Mouse (Mus musculus) hindbrain, embryonic 13.5 days (tissue): ENCODE data around the gene Ccdc171. TPM values are rescaled to one million over a fixed set of nuclear protein-coding genes. Genes with fewer than 3 reads are reported as not detected.

Source experiments
- ATAC-seq: fragments of 200-750 bp; cut with Nextera tagmentation; 2 replicates; pipeline ENCODE4 v1.8.0; 2017; ENCODE audit warnings: moderate TSS enrichment; ENCODE audit not compliant: low FRiP score
- H3K27ac ChIP-seq: fragments of 300-500 bp; sonication (generic); 2 replicates; pipeline ENCODE4 v1.5.1; 2015; ENCODE audit warnings: inconsistent platforms, mild to moderate bottlenecking, moderate library complexity
- H3K27me3 ChIP-seq: fragments of 300-500 bp; sonication (generic); 2 replicates; pipeline ENCODE4 v1.6.1; 2015; ENCODE audit warnings: mild to moderate bottlenecking, inconsistent platforms
- H3K36me3 ChIP-seq: fragments of 300-500 bp; sonication (generic); 2 replicates; pipeline ENCODE4 v1.6.1; 2015; ENCODE audit warnings: mild to moderate bottlenecking, inconsistent platforms
- H3K4me1 ChIP-seq: fragments of 300-500 bp; sonication (generic); replicated peaks from 2 replicates; pipeline ENCODE4 v1.6.1; 2015; ENCODE audit warnings: inconsistent platforms
- H3K4me2 ChIP-seq: fragments of 300-500 bp; sonication (generic); 2 replicates; pipeline ENCODE4 v1.6.1; 2015; ENCODE audit warnings: inconsistent platforms, mild to moderate bottlenecking, moderate library complexity
- H3K4me3 ChIP-seq: fragments of 300-500 bp; sonication (generic); 2 replicates; pipeline ENCODE4 v1.5.1; 2015; ENCODE audit warnings: mild to moderate bottlenecking, inconsistent platforms
- H3K9ac ChIP-seq: fragments of 300-500 bp; sonication (generic); 2 replicates; pipeline ENCODE4 v1.6.1; 2015; ENCODE audit warnings: mild to moderate bottlenecking, inconsistent platforms
- H3K9me3 ChIP-seq: fragments of 300-500 bp; sonication (generic); 2 replicates; pipeline ENCODE4 v1.6.1; 2016; ENCODE audit warnings: inconsistent platforms
- WGBS: fragments of 180-500 bp; shearing (Covaris S2); methylation state at CpG from one replicate; pipeline ENCODE4 v1.1.7; 2015; 5-methylcytosine and 5-hydroxymethylcytosine counted together
- polyA plus RNA-seq: library from polyadenylated mRNA; unstranded; fragments of >200 nt; fragmentation: Nextera tagmentation; extraction: Ambion mirVana; gene quantifications from 2 replicates; pipeline ENCODE4 v1.2.1, GENCODE M21; 2015

Gene Ccdc171
- polyA plus RNA-seq, 1 experiment from 2014 or later = 5.0 TPM

DNA sequence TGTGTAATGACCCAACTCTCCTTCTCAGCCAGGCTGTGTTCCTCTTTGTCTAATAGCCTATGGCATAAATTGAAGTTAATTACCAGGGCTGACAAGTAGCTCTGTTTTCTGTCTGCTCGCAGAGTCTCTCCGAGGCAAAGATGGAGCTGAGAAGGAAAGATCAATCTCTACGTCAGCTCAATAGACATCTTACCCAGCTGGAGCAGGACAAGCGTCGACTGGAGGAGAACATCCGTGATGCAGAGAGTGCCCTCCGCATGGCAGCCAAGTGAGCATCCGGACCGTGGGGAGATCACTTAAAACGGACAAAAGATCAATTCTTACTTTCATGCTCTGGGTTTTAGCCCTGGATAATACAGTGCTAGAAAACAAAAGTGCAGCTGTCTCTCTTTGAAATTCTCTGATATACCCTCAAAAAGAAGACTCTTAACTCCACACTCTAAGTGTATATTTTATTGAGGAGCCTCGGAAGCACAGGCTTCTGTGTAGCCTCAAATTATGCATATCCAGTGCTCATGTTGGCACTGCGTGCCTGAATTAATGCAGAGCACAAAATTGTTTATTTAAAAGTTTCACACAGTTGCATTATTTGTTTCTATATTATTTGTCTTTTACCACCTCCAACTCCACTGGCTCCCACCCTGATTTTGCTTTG is 217.6 kb downstream of the Ccdc171 start:
- peak overlapping the region; percentile 40; the same call in 1 of the 2 replicates for H3K9ac ChIP-seq
- H3K4me1 ChIP-seq = peaks cover 6% of the 10 kb centered on the region
- WGBS = 25% methylated on average over 12 of the region's 12 CpGs
- ATAC-seq = peak; percentile 65; the same call in 1 of the 2 replicates
- H3K9me3 ChIP-seq = no peaks in the 10 kb centered on the region
- H3K4me2 ChIP-seq = peak overlapping the region; percentile 48
- H3K27me3 ChIP-seq = no peaks in the 10 kb centered on the region
- H3K27ac ChIP-seq = peak overlapping the region; percentile 58; the same call in 1 of the 2 replicates
- no peaks in the 10 kb centered on the region for H3K36me3 ChIP-seq
- H3K4me3 ChIP-seq = peak overlapping the region; percentile 14; the same call in 1 of the 2 replicates

DNA sequence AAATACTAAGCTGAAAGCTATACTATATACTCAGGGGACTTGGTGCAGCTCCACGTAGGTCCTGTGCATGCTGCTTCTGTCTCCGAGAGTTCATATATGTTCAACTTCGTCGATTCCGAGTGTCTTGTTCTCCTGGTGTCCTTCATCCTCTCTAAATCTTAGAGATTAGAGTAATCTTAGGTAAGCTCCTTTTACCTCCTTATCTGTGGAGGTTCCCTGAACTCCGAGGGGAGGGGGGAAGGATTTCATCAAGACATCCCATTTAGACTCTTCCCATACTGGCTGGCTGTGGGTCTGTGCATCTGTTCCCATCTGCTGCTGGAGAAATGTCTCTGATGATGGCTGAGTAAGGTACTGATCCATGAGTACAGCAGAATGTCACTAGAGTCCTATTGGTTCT is 249.8 kb downstream of the Ccdc171 start:
- H3K27me3 ChIP-seq = no peaks in the 10 kb centered on the region
- WGBS = 87% methylated on average over 6 of the region's 6 CpGs
- H3K4me2 ChIP-seq = no peak overlapping the region
- peaks cover 11% of the 10 kb centered on the region; the same call in 1 of the 2 replicates for H3K9me3 ChIP-seq
- ATAC-seq = no peak
- no peak overlapping the region for H3K27ac ChIP-seq
- H3K9ac ChIP-seq = no peak overlapping the region
- no peak overlapping the region for H3K4me3 ChIP-seq
- peaks cover 5% of the 10 kb centered on the region; the same call in 1 of the 2 replicates for H3K36me3 ChIP-seq
- H3K4me1 ChIP-seq = no peaks in the 10 kb centered on the region

DNA sequence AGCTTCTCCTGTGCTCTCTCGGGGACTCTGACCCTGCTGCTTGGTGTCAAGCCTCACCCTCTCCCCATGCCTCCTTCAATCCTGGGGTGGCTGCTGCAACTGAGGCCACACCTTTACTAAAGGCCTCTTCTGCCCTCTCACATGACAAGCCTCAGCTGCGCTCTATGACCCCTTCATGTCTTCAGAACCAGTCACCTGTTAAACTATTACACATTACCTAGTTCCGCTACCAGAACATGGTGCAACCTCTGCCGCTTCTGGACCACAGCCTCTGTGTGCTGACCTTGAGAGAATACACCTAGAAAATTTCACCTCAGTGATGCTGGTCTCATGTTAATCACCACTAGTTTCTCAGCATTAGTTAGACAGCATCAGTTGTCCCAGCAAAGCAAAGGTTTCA is 254.7 kb downstream of the Ccdc171 start:
- WGBS = 98% methylated on average over 4 of the region's 4 CpGs
- Histone ChIP-seq H3K4me3 (no peak overlapping the region), H3K9me3 (peaks cover 11% of the 10 kb centered on the region; the same call in 1 of the 2 replicates), H3K4me2 (no peak overlapping the region), H3K36me3 (peaks cover 5% of the 10 kb centered on the region; the same call in 1 of the 2 replicates), H3K27ac (no peak overlapping the region), H3K27me3 (no peaks in the 10 kb centered on the region), H3K4me1 (no peaks in the 10 kb centered on the region), H3K9ac (no peak overlapping the region)
- no peak for ATAC-seq

DNA sequence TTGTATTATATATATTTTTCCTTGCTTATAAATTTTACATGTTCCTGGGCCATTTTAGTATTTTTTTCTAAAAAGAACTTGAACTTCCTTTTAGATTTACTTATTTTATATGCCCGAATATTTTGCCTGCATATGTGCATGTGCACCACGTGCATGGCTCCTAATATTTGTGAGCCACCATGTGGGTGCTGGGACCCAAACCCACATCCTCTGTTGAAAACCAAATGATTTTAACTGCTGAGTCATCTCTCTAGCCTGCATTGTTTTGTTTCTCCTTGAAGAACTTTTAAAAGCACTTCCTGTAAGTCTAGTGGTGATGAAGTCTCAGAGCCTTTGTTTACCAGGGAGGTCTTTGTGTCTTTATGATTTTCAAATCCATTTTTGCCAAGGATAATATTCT is 259.8 kb downstream of the Ccdc171 start:
- H3K27ac ChIP-seq = no peak overlapping the region
- 94% methylated on average over 2 of the region's 2 CpGs for WGBS
- H3K36me3 ChIP-seq = no peaks in the 10 kb centered on the region

DNA sequence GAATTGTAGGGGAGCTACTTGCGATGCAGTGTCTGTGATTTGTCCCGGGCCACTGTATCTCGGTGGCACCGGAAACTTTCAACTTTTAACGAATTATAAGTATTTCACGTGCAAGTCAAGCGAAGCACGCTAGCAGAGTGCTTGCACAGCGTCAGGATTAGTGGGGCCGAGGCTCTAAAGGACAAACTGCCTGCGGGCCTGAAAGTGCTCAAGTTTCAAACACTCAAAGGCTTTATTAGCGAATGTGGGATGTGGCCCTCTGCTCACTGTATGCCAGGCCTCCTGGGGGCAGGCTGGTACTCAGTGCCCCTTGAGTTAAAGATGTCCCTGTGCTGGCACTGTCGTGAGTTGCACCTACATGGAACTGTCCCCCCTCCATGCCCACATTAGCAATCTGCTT is 266.5 kb downstream of the Ccdc171 start:
- Histone ChIP-seq H3K4me3 (no peak overlapping the region), H3K27me3 (no peaks in the 10 kb centered on the region), H3K9ac (no peak overlapping the region), H3K9me3 (no peaks in the 10 kb centered on the region), H3K36me3 (no peaks in the 10 kb centered on the region), H3K4me2 (no peak overlapping the region), H3K27ac (no peak overlapping the region), H3K4me1 (peaks cover 8% of the 10 kb centered on the region)
- ATAC-seq = no peak
- WGBS = 34% methylated on average over 13 of the region's 13 CpGs

More for the DNA sequence above, 259.8 kb downstream of the Ccdc171 start:
- no peak for ATAC-seq
- H3K4me2 ChIP-seq = no peak overlapping the region
- H3K9ac ChIP-seq = no peak overlapping the region
- H3K4me3 ChIP-seq = no peak overlapping the region
- no peaks in the 10 kb centered on the region for H3K4me1 ChIP-seq
- H3K27me3 ChIP-seq = no peaks in the 10 kb centered on the region
- peaks cover under 1% of the 10 kb centered on the region; the same call in 1 of the 2 replicates for H3K9me3 ChIP-seq

DNA sequence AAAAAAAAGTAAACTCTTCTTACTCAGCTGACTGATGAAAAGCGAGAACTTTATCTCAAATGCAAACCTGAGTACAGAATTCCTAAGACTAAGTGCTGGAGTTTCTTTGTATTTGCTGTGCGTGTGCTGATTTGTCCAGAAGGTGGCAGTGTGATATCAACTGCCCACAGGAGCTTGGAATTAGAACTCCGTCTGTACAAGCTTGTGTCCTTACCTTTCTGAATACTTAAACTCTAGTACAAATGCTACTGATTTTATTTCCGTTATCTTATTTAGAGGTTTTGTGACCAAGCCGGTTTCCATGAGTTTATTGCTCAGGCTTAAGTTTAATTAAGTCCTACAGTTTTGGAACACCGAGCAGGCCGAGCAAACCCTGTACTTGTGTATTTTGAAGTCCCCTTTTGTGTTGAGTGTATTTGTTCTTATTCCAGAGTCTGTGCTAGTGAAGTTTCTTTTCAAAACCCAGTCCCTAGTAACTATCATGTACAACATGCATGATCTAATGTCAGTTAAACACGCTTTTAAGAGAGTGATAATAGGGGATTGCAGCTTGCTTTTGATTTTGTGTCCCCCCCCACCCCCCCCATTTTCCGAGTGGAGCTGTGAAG is 269.1 kb downstream of the Ccdc171 start:
- Histone ChIP-seq H3K9me3 (no peaks in the 10 kb centered on the region), H3K4me3 (no peak overlapping the region), H3K36me3 (no peaks in the 10 kb centered on the region), H3K27ac (0 out of 2 replicates have a peak overlapping the region, but pooled peaks have one; percentile 12), H3K4me2 (peak overlapping the region; percentile 33), H3K27me3 (no peaks in the 10 kb centered on the region), H3K9ac (peak overlapping the region; percentile 39; the same call in 1 of the 2 replicates), H3K4me1 (peaks cover 8% of the 10 kb centered on the region)
- whole genome bisulfite sequencing = 22% methylated on average over 9 of the region's 9 CpGs
- ATAC-seq = peak; percentile 85

DNA sequence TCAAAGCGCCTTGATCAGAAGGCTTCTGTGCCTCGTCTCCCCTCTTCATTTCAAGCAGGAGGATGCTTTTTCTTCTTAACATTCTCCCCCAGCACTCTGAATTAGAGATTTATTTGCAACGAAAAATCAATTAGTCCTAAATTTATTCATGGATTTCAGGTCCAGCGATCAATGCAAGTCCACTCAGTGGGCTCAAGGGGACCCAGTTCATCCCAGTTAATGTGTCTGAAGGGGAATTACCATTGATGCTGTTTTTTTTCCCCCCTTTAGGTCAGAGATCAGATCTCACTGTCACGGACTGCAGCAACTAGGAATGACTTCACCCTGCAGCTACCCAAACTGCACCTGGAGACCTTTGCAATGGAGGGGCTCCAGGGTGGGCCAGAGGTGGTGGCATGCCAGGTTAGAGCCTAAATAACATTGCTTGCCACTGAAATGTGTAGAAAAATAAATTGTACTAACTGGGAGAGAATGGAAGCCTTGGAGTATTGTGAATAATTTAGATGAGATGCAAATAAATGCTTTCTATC is 269.6 kb downstream of the Ccdc171 start:
- 21% methylated on average over 5 of the region's 5 CpGs for WGBS
- Histone ChIP-seq H3K4me2 (peak overlapping the region; percentile 33), H3K4me3 (no peak overlapping the region), H3K4me1 (peaks cover 8% of the 10 kb centered on the region), H3K36me3 (no peaks in the 10 kb centered on the region), H3K27me3 (no peaks in the 10 kb centered on the region), H3K9me3 (no peaks in the 10 kb centered on the region), H3K27ac (0 out of 2 replicates have a peak overlapping the region, but pooled peaks have one; percentile 12), H3K9ac (peak overlapping the region; percentile 39; the same call in 1 of the 2 replicates)
- ATAC-seq = no peak

DNA sequence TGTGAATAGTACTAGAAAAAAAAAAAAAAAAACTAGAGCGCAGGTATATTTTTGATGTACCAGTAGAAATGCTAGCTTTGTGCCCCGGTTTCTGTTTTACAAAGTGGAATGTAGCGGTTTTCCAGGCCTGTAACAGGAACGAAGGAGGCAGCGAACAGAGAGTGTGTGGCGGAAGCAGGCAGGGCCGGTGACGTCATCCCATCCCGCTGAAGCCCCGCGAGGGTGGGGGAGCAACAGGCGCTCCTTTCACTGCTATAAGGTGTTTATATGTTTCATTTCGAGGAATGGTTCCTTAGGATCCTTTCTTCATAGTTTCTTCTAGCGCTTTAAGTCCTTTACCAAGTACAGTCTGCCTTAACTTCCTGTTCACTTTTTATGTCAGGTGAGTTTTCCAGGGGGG is 272.6 kb downstream of the Ccdc171 start:
- H3K27me3 ChIP-seq = no peaks in the 10 kb centered on the region
- no peak overlapping the region for H3K4me3 ChIP-seq
- H3K4me2 ChIP-seq = no peak overlapping the region
- H3K27ac ChIP-seq = no peak overlapping the region
- ATAC-seq = no peak
- H3K36me3 ChIP-seq = no peaks in the 10 kb centered on the region
- whole genome bisulfite sequencing = 85% methylated on average over 14 of the region's 14 CpGs
- no peaks in the 10 kb centered on the region for H3K9me3 ChIP-seq
- no peak overlapping the region for H3K9ac ChIP-seq
- peaks cover 8% of the 10 kb centered on the region for H3K4me1 ChIP-seq

DNA sequence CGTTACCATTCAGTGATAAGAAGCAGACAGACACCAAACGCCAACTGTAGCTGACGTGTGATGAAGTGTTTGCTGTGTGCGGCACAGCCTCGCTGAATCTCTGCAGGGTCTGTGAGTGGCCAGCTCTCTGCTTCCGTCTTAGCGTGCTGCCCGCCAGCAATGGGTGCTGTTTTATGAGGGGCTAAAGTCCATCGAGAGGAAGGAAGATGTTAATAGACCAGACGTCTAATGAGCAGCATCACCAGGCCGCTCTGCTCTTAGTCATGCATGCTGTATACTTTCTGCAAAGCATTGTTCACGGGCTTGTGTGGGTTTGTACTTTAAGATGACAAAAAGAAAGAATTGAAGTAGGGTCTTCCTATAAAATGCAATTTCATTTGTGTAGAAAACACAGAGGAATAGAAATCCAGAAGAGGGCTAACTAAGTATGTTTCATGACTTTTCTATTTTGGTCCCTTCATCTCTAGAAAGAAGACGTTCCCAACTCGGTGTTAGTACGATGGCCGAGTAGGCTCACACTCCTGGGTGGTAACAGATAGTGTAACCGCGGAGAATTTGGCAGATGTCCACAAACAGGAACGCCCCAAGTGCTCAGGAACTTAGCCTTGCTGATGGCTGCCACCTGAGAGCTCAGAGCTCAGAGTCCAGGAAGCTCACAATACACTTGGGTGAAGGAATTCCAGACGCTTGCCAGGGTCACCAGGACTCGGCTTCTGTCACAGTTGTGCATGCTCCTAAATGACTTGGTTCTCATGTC is 273.5 kb downstream of the Ccdc171 start:
- H3K4me3 ChIP-seq = no peak overlapping the region
- no peaks in the 10 kb centered on the region for H3K36me3 ChIP-seq
- no peaks in the 10 kb centered on the region for H3K9me3 ChIP-seq
- ATAC-seq = no peak
- no peak overlapping the region for H3K9ac ChIP-seq
- H3K4me2 ChIP-seq = no peak overlapping the region
- no peaks in the 10 kb centered on the region for H3K27me3 ChIP-seq
- H3K27ac ChIP-seq = no peak overlapping the region
- H3K4me1 ChIP-seq = peaks cover 8% of the 10 kb centered on the region
- WGBS = 89% methylated on average over 21 of the region's 21 CpGs

DNA sequence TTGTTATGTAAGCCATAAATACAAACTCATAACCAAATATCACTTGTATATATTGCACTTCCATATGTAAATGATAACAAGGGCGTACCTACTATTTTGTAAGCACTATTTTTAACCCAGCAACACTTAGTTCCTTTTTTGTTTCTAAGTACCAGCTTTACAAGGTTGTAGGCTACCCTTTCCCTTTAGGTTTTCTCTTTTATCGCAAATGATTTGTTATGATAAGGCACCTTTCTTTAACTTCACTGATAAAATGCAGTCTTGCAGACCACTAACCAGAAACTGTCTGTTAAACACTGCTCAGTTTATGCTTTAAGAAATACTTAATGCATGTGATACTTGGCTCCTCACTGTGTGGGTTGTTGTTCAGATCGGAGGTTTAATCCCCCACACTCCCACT is 275.1 kb downstream of the Ccdc171 start:
- WGBS = 73% methylated on average over 3 of the region's 3 CpGs
- no peak overlapping the region for H3K27ac ChIP-seq
- H3K9ac ChIP-seq = no peak overlapping the region
- H3K4me1 ChIP-seq = no peaks in the 10 kb centered on the region
- ATAC-seq = no peak
- H3K4me3 ChIP-seq = no peak overlapping the region
- no peak overlapping the region for H3K4me2 ChIP-seq
- H3K36me3 ChIP-seq = no peaks in the 10 kb centered on the region
- H3K9me3 ChIP-seq = peaks cover 8% of the 10 kb centered on the region; the same call in 1 of the 2 replicates
- no peaks in the 10 kb centered on the region for H3K27me3 ChIP-seq

DNA sequence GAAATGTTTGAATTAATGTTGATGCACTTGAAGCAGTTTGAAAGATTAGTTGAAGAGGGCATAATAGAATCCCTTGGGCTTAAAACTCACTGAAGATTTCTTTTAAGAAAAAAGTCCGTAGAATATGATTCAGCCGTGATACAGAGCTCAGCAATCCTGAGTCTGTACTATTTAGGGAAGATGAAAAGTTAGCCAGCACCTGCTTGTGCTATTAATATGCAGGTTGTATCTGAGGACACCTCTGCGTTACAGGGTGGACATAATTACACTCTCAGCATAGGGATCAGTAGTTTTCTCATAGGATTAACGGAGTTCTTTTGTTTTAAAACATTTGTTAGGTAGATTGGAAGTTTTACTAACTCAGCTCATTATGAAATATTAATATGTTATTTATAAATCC is 291.6 kb downstream of the Ccdc171 start:
- no peaks in the 10 kb centered on the region for H3K36me3 ChIP-seq
- H3K27ac ChIP-seq = no peak overlapping the region
- no peaks in the 10 kb centered on the region for H3K9me3 ChIP-seq
- WGBS = 89% methylated on average over 4 of the region's 4 CpGs
- no peak overlapping the region for H3K9ac ChIP-seq
- H3K4me3 ChIP-seq = no peak overlapping the region
- H3K4me2 ChIP-seq = no peak overlapping the region
- H3K4me1 ChIP-seq = no peaks in the 10 kb centered on the region
- no peaks in the 10 kb centered on the region for H3K27me3 ChIP-seq
- ATAC-seq = no peak
